Mouse (Mus musculus) ES-CJ7 (cell line): ENCODE measurements around the gene Cyp2a22.
"Not testable (repeated sequence)": the region's sequence is repeated elsewhere in the genome, so short reads cannot be mapped to it uniquely, and the experiment has no call there.

Experiments used
- DNase-seq: peaks from one replicate; pipeline ENCODE4 v3.0.0; 2011; ENCODE audit warnings: low read depth, low spot score

The Cyp2a22 gene

GRCm38 (mm10) chr7:26939262-26939661 is at the start of gene Cyp2a22:
Cyp2a22 (minus strand) TSS chr7:26939384.
- no peak for DNase-seq

- peak; percentile 81 for DNase-seq
Measured at GRCm38 (mm10) chr7:26983151-26983550, 44.0 kb upstream of the Cyp2a22 start.

GRCm38 (mm10) chr7:26982551-26982950 is 43.4 kb upstream of the Cyp2a22 start:
- DNase-seq: peak; percentile 66

- DNase-seq: not testable (repeated sequence)
Measured at GRCm38 (mm10) chr7:26981937-26982336, 42.8 kb upstream of the Cyp2a22 start.

- DNase-seq: not testable (repeated sequence)
Measured at GRCm38 (mm10) chr7:26981464-26981863, 42.3 kb upstream of the Cyp2a22 start.

GRCm38 (mm10) chr7:26962371-26962770 is 23.2 kb upstream of the Cyp2a22 start:
- DNase-seq: not testable (repeated sequence)

GRCm38 (mm10) chr7:26953306-26953705 is 14.1 kb upstream of the Cyp2a22 start:
- DNase-seq: not testable (repeated sequence)

GRCm38 (mm10) chr7:26952671-26953070 is 13.5 kb upstream of the Cyp2a22 start:
- DNase-seq: not testable (repeated sequence)

GRCm38 (mm10) chr7:26941320-26941925 is 2.2 kb upstream of the Cyp2a22 start:
- DNase-seq: not testable (repeated sequence)

- not testable (repeated sequence) for DNase-seq
Measured at GRCm38 (mm10) chr7:26917114-26917513, 22.1 kb downstream of the Cyp2a22 start.
